Mouse (Mus musculus) lung, adult 2 months (tissue): Measurements from ENCODE around the gene Pbx3.

Experiments
- CTCF ChIP-seq: fragments of 200-500 bp; IDR thresholded peaks from 2 replicates; pipeline ENCODE4 v1.5.1; 2011; ENCODE audit warnings: mild to moderate bottlenecking, low read length, control low read depth; ENCODE audit not compliant: insufficient read depth
- POLR2A ChIP-seq: fragments of 200-500 bp; IDR thresholded peaks from 2 replicates; pipeline ENCODE4 v1.6.1; 2011; ENCODE audit warnings: low read depth, mild to moderate bottlenecking, control low read depth, low read length, borderline replicate concordance; ENCODE audit errors: extremely low read depth

- TF ChIP-seq CTCF: no peak
- no peak for TF ChIP-seq POLR2A
These were observed 34.7 kb upstream of the Pbx3 start for GRCm38 (mm10) chr2:34407596-34407995.
